Mouse (Mus musculus): ENCODE results near the gene Rabif. TPM values are rescaled to one million over a fixed set of nuclear protein-coding genes. Genes with fewer than 3 reads are reported as not detected.
"Not testable (repeated sequence)": the region's sequence is repeated elsewhere in the genome, so short reads cannot be mapped to it uniquely, and the experiment has no call there.

The Rabif gene
- polyA plus RNA-seq, 1 experiment from 2014 or later: 51.8 TPM

DNA sequence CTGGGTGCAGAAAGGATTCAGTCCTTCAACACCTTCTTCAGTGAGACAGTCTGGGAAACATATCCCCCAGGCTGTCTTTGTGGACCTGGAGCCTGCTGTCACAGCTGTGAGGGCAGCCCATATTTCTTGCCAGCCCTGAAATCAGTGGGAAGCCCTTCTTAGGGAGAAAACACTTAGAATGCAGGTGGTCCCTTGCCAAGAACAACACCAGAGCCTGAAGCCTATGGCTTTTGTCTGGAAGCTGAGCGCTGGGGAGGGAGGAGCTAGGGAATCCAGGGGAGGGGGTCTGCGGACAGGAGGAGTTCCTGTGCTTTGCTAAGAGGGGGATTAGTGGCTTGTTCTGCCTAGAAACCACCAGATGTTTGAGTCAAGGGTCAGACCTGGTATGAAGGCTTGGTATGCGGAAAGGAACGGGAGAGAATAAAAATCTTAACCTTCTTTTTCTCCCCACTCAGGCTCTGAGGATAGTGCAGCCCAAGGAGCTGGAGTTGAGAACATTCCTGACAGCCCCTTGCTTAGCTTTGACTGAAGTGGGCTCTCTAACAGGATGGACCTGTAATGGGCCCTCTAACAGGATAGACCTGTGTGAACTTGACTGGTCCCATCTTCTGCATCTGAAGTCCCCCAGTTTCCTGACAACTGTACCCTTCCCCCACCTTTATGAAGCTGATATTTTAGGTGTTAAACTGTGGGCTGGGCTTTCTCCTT lies 22.2 kb downstream of the Rabif start:
- Histone ChIP-seq H3K36me3 (ENCODE audit: control insufficient read depth, insufficient read depth, low read length) (no peaks in the 10 kb centered on the region), H3K27ac (ENCODE audit: low read depth, low read length) (no peak overlapping the region), H3K9me3 (ENCODE audit: control insufficient read depth, low read length) (no peaks in the 10 kb centered on the region), H3K4me2 (replicated peaks; ENCODE audit: low read depth, low read length) (no peak overlapping the region), H3K27me3 (ENCODE audit: control insufficient read depth, insufficient read depth, low read length) (peaks cover 15% of the 10 kb centered on the region; the same call in 1 of the 2 replicates), H3K9ac (ENCODE audit: low read depth, low read length) (no peak overlapping the region), H3K4me1 (replicated peaks; ENCODE audit: control insufficient read depth, insufficient read depth, low read length) (peaks cover 3% of the 10 kb centered on the region), H3K4me3 (ENCODE audit: low read depth, low read length) (no peak overlapping the region)
- WGBS: 16% methylated on average over 4 of the region's 4 CpGs
- no peak for ATAC-seq (ENCODE audit: low FRiP score)
- peak; percentile 44 for DNase-seq (ENCODE audit: low spot score)

DNA sequence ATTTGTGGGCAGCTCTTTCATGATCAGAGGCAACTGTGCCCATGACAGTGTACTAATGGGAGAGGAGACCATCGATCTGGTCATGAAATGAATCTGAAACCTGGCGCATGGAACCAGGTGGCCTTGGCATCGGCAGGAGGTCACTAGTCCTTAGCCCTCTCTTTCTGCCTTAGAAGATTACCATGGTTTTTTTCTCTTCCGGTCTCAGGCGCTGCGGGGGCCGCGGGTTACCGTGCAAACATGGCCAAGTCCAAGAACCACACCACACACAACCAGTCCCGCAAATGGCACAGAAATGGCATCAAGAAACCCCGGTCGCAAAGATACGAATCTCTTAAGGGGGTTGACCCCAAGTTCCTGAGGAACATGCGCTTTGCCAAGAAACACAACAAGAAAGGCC lies 23.4 kb downstream of the Rabif start:
- peaks cover 13% of the 10 kb centered on the region; the same call in 1 of the 2 replicates for H3K27me3 ChIP-seq (ENCODE audit: control insufficient read depth, insufficient read depth, low read length)
- not testable (repeated sequence) for DNase-seq (ENCODE audit: low spot score); H3K36me3 ChIP-seq (ENCODE audit: control insufficient read depth, insufficient read depth, low read length); ATAC-seq (ENCODE audit: low FRiP score); H3K9me3 ChIP-seq (ENCODE audit: control insufficient read depth, low read length); H3K4me2 ChIP-seq (replicated peaks; ENCODE audit: low read depth, low read length); H3K27ac ChIP-seq (ENCODE audit: low read depth, low read length); H3K9ac ChIP-seq (ENCODE audit: low read depth, low read length); H3K4me3 ChIP-seq (ENCODE audit: low read depth, low read length); H3K4me1 ChIP-seq (replicated peaks; ENCODE audit: control insufficient read depth, insufficient read depth, low read length)
- WGBS: 98% methylated on average over 14 of the region's 14 CpGs

DNA sequence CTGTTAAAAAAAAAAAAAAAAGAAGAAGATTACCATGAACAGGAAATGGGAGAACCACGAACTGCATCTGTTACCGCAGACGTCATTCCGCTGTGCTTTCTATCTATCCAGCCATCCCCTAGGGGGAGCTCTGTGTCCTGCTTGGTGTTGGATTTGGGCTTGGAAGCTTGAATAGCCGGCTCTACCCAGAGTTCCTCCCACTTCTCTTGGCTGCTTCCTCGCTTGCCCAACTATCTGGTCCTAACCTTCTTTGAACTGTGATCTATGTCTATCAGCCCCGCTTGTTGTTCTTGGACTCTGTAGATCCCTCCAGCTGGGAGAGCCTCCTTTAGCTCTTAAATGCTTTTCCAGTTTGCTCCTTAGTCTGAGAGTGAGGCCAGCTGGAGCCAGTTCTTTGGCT lies 24.2 kb downstream of the Rabif start:
- no peak overlapping the region for H3K4me3 ChIP-seq (ENCODE audit: low read depth, low read length)
- ATAC-seq (ENCODE audit: low FRiP score): no peak
- DNase-seq (ENCODE audit: low spot score): peak; percentile 82
- H3K9ac ChIP-seq (ENCODE audit: low read depth, low read length): no peak overlapping the region
- H3K36me3 ChIP-seq (ENCODE audit: control insufficient read depth, insufficient read depth, low read length): no peaks in the 10 kb centered on the region
- no peaks in the 10 kb centered on the region for H3K4me1 ChIP-seq (replicated peaks; ENCODE audit: control insufficient read depth, insufficient read depth, low read length)
- H3K27me3 ChIP-seq (ENCODE audit: control insufficient read depth, insufficient read depth, low read length): peaks cover 7% of the 10 kb centered on the region; the same call in 1 of the 2 replicates
- no peak overlapping the region for H3K4me2 ChIP-seq (replicated peaks; ENCODE audit: low read depth, low read length)
- WGBS: 19% methylated on average over 7 of the region's 7 CpGs
- no peak overlapping the region for H3K27ac ChIP-seq (ENCODE audit: low read depth, low read length)
- no peaks in the 10 kb centered on the region for H3K9me3 ChIP-seq (ENCODE audit: control insufficient read depth, low read length)

DNA sequence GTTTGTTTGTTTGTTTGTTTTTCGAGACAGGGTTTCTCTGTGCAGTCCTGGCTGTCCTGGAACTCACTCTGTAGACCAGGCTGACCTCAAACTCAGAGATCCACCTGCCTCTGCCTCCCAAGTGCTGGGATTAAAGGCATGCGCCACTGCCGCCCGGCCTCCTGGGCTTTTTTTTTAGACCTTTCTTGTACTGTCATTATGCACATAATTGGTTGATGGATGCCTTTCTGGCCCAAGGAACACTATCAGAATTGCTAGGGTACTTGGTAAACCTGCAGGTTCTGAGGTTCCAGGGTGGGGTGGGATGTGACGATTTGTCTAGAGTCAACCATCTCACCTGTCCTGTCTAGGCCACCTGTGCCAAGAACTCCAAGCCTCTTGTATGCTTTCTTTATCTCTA lies 24.8 kb downstream of the Rabif start:
- not testable (repeated sequence) for H3K9ac ChIP-seq (ENCODE audit: low read depth, low read length); H3K36me3 ChIP-seq (ENCODE audit: control insufficient read depth, insufficient read depth, low read length); H3K4me3 ChIP-seq (ENCODE audit: low read depth, low read length); H3K27me3 ChIP-seq (ENCODE audit: control insufficient read depth, insufficient read depth, low read length); H3K4me1 ChIP-seq (replicated peaks; ENCODE audit: control insufficient read depth, insufficient read depth, low read length); H3K4me2 ChIP-seq (replicated peaks; ENCODE audit: low read depth, low read length); H3K27ac ChIP-seq (ENCODE audit: low read depth, low read length); DNase-seq (ENCODE audit: low spot score); H3K9me3 ChIP-seq (ENCODE audit: control insufficient read depth, low read length); ATAC-seq (ENCODE audit: low FRiP score)
- WGBS: 92% methylated on average over 5 of the region's 5 CpGs

- Histone ChIP-seq H3K36me3 (ENCODE audit: control insufficient read depth, insufficient read depth, low read length) (no peaks in the 10 kb centered on the region), H3K9me3 (ENCODE audit: control insufficient read depth, low read length) (no peaks in the 10 kb centered on the region), H3K4me2 (replicated peaks; ENCODE audit: low read depth, low read length) (no peak overlapping the region), H3K4me1 (replicated peaks; ENCODE audit: control insufficient read depth, insufficient read depth, low read length) (no peaks in the 10 kb centered on the region), H3K27ac (ENCODE audit: low read depth, low read length) (no peak overlapping the region), H3K27me3 (ENCODE audit: control insufficient read depth, insufficient read depth, low read length) (no peaks in the 10 kb centered on the region), H3K9ac (ENCODE audit: low read depth, low read length) (no peak overlapping the region), H3K4me3 (ENCODE audit: low read depth, low read length) (no peak overlapping the region)
- no peak for DNase-seq (ENCODE audit: low spot score)
- WGBS: 89% methylated on average over 8 of the region's 8 CpGs
- no peak for ATAC-seq (ENCODE audit: low FRiP score)
These were observed 25.7 kb downstream of the Rabif start for GRCm38 (mm10) chr1:134520001-134520721.

- no peaks in the 10 kb centered on the region for H3K9me3 ChIP-seq (ENCODE audit: control insufficient read depth, low read length)
- H3K4me1 ChIP-seq (replicated peaks; ENCODE audit: control insufficient read depth, insufficient read depth, low read length): no peaks in the 10 kb centered on the region
- no peak overlapping the region for H3K4me2 ChIP-seq (replicated peaks; ENCODE audit: low read depth, low read length)
- ATAC-seq (ENCODE audit: low FRiP score) (no peak), DNase-seq (ENCODE audit: low spot score) (no peak)
- no peak overlapping the region for H3K9ac ChIP-seq (ENCODE audit: low read depth, low read length)
- H3K36me3 ChIP-seq (ENCODE audit: control insufficient read depth, insufficient read depth, low read length): no peaks in the 10 kb centered on the region
- no peaks in the 10 kb centered on the region for H3K27me3 ChIP-seq (ENCODE audit: control insufficient read depth, insufficient read depth, low read length)
- no peak overlapping the region for H3K4me3 ChIP-seq (ENCODE audit: low read depth, low read length)
- no peak overlapping the region for H3K27ac ChIP-seq (ENCODE audit: low read depth, low read length)
- 84% methylated on average over 7 of the region's 7 CpGs for WGBS
These were observed 26.7 kb downstream of the Rabif start for GRCm38 (mm10) chr1:134521163-134521562.

GRCm38 (mm10) chr1:134522325-134522724 lies 27.9 kb downstream of the Rabif start:
- Histone ChIP-seq H3K9ac (ENCODE audit: low read depth, low read length) (no peak overlapping the region), H3K9me3 (ENCODE audit: control insufficient read depth, low read length) (no peaks in the 10 kb centered on the region), H3K4me2 (replicated peaks; ENCODE audit: low read depth, low read length) (no peak overlapping the region), H3K27ac (ENCODE audit: low read depth, low read length) (no peak overlapping the region), H3K4me1 (replicated peaks; ENCODE audit: control insufficient read depth, insufficient read depth, low read length) (no peaks in the 10 kb centered on the region), H3K36me3 (ENCODE audit: control insufficient read depth, insufficient read depth, low read length) (no peaks in the 10 kb centered on the region), H3K27me3 (ENCODE audit: control insufficient read depth, insufficient read depth, low read length) (no peaks in the 10 kb centered on the region), H3K4me3 (ENCODE audit: low read depth, low read length) (no peak overlapping the region)
- no peak for DNase-seq (ENCODE audit: low spot score)
- WGBS: 52% methylated on average over 2 of the region's 2 CpGs
- ATAC-seq (ENCODE audit: low FRiP score): no peak

DNA sequence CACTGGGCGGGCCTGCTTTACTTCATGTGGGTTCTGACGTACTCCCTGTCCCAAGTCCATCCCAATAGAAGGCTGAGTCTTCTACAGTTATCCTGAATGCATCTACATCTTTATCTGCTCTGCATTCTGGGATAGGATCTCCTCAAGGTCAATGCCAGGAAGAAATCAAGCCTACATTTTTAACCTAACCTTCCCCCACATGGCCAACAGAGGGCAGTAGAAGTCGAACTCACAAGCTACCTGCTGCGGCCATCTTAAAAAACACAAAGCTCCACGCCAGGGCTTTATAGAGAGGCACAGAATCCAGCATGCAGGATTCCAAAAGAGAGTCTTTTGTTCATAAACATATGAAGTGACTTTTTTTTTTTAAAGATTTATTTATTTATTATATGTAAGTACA lies 30.0 kb downstream of the Rabif start:
- 68% methylated on average over 5 of the region's 5 CpGs for WGBS
- no peak for ATAC-seq (ENCODE audit: low FRiP score)

DNA sequence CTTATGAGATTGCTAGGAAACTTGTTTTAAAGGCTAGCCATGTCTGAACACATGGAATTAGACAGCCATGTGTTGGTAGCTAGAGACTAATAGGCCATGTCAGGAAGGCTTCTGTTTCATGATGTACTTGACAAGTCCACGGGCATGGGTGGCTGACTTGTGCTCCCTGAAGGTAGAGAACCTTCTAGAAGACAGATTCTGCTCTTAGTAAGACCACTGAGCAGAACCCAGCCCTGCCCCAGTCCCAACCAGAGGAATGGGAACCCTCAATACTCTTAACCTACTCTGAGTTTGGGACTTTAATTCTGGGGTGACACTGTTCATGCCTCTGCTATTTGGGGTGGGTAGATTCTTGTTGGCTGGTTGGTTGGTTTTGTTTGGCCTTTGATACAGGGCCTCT lies 30.6 kb downstream of the Rabif start:
- Histone ChIP-seq H3K27ac (ENCODE audit: low read depth, low read length) (no peak overlapping the region), H3K4me2 (replicated peaks; ENCODE audit: low read depth, low read length) (no peak overlapping the region), H3K4me3 (ENCODE audit: low read depth, low read length) (no peak overlapping the region), H3K36me3 (ENCODE audit: control insufficient read depth, insufficient read depth, low read length) (no peaks in the 10 kb centered on the region), H3K9ac (ENCODE audit: low read depth, low read length) (no peak overlapping the region), H3K27me3 (ENCODE audit: control insufficient read depth, insufficient read depth, low read length) (no peaks in the 10 kb centered on the region), H3K9me3 (ENCODE audit: control insufficient read depth, low read length) (no peaks in the 10 kb centered on the region), H3K4me1 (replicated peaks; ENCODE audit: control insufficient read depth, insufficient read depth, low read length) (no peaks in the 10 kb centered on the region)
- DNase-seq (ENCODE audit: low spot score): no peak
- 90% methylated on average over 1 of the region's 1 CpGs for WGBS
- ATAC-seq (ENCODE audit: low FRiP score): no peak

More for the DNA sequence above, 30.0 kb downstream of the Rabif start:
- H3K36me3 ChIP-seq (ENCODE audit: control insufficient read depth, insufficient read depth, low read length): no peaks in the 10 kb centered on the region
- peak; percentile 23 for DNase-seq (ENCODE audit: low spot score)
- H3K9ac ChIP-seq (ENCODE audit: low read depth, low read length): no peak overlapping the region
- no peak overlapping the region for H3K4me3 ChIP-seq (ENCODE audit: low read depth, low read length)
- H3K4me1 ChIP-seq (replicated peaks; ENCODE audit: control insufficient read depth, insufficient read depth, low read length): no peaks in the 10 kb centered on the region
- no peak overlapping the region for H3K4me2 ChIP-seq (replicated peaks; ENCODE audit: low read depth, low read length)
- H3K27ac ChIP-seq (ENCODE audit: low read depth, low read length): no peak overlapping the region
- no peaks in the 10 kb centered on the region for H3K9me3 ChIP-seq (ENCODE audit: control insufficient read depth, low read length)
- no peaks in the 10 kb centered on the region for H3K27me3 ChIP-seq (ENCODE audit: control insufficient read depth, insufficient read depth, low read length)
